Mouse (Mus musculus): ENCODE measurements around the gene Trabd2b. TPM values are rescaled to one million over a fixed set of nuclear protein-coding genes. Genes with fewer than 3 reads are reported as not detected.

Gene Trabd2b
- polyA plus RNA-seq, 1 experiment from 2014 or later, result 1.8 TPM

GRCm38 (mm10) chr4:114625920-114626319, 219.4 kb downstream of the Trabd2b start:
- Histone ChIP-seq H3K36me3 (no peaks in the 10 kb centered on the region), H3K27me3 (no peaks in the 10 kb centered on the region), H3K27ac (replicated peaks) (no peak overlapping the region), H3K9me3 (no peaks in the 10 kb centered on the region), H3K4me2 (replicated peaks) (no peak overlapping the region), H3K4me3 (no peak overlapping the region), H3K4me1 (peaks cover 15% of the 10 kb centered on the region; the same call in 1 of the 2 replicates), H3K9ac (replicated peaks) (no peak overlapping the region)
- ATAC-seq (ENCODE audit: low FRiP score, low read depth), result no peak
- WGBS, result 85% methylated on average over 3 of the region's 3 CpGs

DNA sequence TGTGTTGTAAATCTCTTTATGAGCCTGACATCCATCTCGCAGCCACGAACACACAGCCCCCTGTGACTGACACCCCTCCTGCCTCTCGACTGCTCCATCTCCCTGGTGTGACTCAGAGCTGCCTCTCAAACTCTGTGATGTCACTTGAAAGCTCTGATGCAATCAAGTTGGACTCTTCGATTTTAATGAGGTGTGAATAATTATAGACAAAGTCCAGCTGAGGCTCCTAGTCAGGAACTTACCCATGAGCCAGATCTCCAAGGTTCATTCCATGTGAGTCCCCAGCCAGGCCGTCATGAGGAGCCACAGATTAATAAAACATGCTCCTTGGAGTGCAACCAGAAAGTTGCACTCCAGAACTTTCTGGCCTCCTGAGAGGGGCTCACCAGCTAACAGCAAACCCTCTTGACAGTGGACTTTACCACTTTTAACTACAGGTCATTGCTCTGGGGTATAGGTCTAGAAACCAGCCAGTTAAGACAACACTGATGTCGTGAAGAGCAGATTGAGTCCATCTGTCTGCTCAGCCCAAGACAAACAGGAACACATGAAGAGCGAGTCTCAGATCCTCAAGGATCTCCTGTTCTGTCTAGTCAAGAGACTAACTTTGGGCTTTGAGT, 221.3 kb downstream of the Trabd2b start:
- Histone ChIP-seq H3K4me3 (no peak overlapping the region), H3K9ac (replicated peaks) (no peak overlapping the region), H3K27ac (replicated peaks) (no peak overlapping the region), H3K27me3 (no peaks in the 10 kb centered on the region), H3K36me3 (no peaks in the 10 kb centered on the region), H3K4me2 (replicated peaks) (no peak overlapping the region), H3K4me1 (peaks cover 15% of the 10 kb centered on the region; the same call in 1 of the 2 replicates), H3K9me3 (no peaks in the 10 kb centered on the region)
- ATAC-seq (ENCODE audit: low FRiP score, low read depth), result no peak
- WGBS, result 78% methylated on average over 7 of the region's 7 CpGs

GRCm38 (mm10) chr4:114635889-114636288, 229.4 kb downstream of the Trabd2b start:
- no peak overlapping the region for H3K4me2 ChIP-seq (replicated peaks)
- H3K4me1 ChIP-seq, result no peaks in the 10 kb centered on the region
- H3K4me3 ChIP-seq, result no peak overlapping the region
- H3K27ac ChIP-seq (replicated peaks), result no peak overlapping the region
- H3K36me3 ChIP-seq, result no peaks in the 10 kb centered on the region
- peak; percentile 73; the same call in 1 of the 2 replicates for ATAC-seq (ENCODE audit: low FRiP score, low read depth)
- H3K9ac ChIP-seq (replicated peaks), result no peak overlapping the region
- no peaks in the 10 kb centered on the region for H3K9me3 ChIP-seq
- no peaks in the 10 kb centered on the region for H3K27me3 ChIP-seq
- WGBS, result 35% methylated on average over 5 of the region's 5 CpGs

DNA sequence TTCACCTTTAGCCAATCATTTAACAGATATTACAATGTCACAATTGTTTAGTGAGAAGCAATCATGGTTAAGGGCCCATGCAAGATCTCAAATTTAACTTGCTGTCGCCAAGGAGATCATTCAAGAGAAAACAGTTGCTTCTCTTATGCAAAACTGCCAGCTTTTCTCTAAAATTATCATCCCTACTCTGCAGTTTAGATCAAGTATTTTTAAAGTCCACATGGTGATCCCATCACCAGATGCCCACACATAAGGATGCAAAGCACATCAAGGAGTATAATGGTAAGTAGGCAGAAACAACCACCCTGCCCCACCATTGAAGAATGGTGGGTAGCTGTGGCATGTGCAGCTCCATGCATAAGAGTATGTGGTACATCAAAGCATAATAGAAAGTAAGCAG, 229.8 kb downstream of the Trabd2b start:
- Histone ChIP-seq H3K9me3 (no peaks in the 10 kb centered on the region), H3K4me1 (no peaks in the 10 kb centered on the region), H3K9ac (replicated peaks) (no peak overlapping the region), H3K36me3 (no peaks in the 10 kb centered on the region), H3K4me2 (replicated peaks) (no peak overlapping the region), H3K27ac (replicated peaks) (no peak overlapping the region), H3K4me3 (no peak overlapping the region), H3K27me3 (no peaks in the 10 kb centered on the region)
- 90% methylated on average over 1 of the region's 1 CpGs for WGBS
- no peak for ATAC-seq (ENCODE audit: low FRiP score, low read depth)

DNA sequence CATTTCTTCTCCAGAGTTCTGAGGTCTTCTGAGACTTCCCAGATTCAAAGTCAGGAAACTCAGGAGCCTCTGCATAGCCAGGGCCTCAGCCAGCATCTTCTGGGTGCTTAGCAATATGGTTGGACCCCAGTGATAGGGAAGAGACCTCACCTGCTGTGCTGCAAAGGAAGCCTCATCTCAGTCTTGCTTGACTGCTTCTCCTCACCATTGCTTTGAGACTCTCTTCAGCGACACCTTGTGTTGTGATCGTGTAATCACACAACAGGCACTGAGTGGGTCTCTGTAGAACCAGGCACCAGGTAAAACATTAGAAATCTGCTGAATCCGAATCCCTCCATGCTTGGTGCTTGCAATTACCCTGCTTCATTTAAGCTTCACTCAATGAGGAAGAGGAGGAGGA, 230.6 kb downstream of the Trabd2b start:
- ATAC-seq (ENCODE audit: low FRiP score, low read depth), result no peak
- Histone ChIP-seq H3K9ac (replicated peaks) (no peak overlapping the region), H3K9me3 (no peaks in the 10 kb centered on the region), H3K4me3 (no peak overlapping the region), H3K4me1 (no peaks in the 10 kb centered on the region), H3K36me3 (no peaks in the 10 kb centered on the region), H3K27ac (replicated peaks) (no peak overlapping the region), H3K4me2 (replicated peaks) (no peak overlapping the region), H3K27me3 (no peaks in the 10 kb centered on the region)
- WGBS, result 18% methylated on average over 3 of the region's 3 CpGs

DNA sequence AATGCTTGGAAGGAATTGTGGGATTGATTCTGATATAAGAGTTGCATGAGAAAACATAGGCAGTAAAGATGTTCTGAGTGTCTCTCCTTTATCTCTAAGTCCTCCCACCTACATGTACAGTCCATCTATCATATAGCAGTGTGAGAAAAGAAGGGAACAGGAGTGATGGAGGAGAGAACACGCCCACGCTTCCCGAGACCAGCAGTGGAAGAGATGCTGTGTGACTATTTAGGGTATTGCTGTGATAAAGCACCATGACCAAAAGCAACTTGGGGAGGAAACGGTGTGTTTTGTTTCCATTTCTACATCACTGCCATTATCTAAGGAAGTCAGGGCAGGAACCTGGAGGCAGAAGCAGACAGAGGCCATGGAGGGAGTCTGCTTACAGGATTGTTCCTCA, 235.9 kb downstream of the Trabd2b start:
- H3K27me3 ChIP-seq, result no peaks in the 10 kb centered on the region
- H3K36me3 ChIP-seq, result no peaks in the 10 kb centered on the region
- H3K4me1 ChIP-seq, result no peaks in the 10 kb centered on the region
- H3K4me2 ChIP-seq (replicated peaks), result no peak overlapping the region
- no peaks in the 10 kb centered on the region for H3K9me3 ChIP-seq
- ATAC-seq (ENCODE audit: low FRiP score, low read depth), result no peak
- WGBS, result 85% methylated on average over 4 of the region's 4 CpGs
- no peak overlapping the region for H3K4me3 ChIP-seq
- H3K9ac ChIP-seq (replicated peaks), result no peak overlapping the region
- no peak overlapping the region for H3K27ac ChIP-seq (replicated peaks)

DNA sequence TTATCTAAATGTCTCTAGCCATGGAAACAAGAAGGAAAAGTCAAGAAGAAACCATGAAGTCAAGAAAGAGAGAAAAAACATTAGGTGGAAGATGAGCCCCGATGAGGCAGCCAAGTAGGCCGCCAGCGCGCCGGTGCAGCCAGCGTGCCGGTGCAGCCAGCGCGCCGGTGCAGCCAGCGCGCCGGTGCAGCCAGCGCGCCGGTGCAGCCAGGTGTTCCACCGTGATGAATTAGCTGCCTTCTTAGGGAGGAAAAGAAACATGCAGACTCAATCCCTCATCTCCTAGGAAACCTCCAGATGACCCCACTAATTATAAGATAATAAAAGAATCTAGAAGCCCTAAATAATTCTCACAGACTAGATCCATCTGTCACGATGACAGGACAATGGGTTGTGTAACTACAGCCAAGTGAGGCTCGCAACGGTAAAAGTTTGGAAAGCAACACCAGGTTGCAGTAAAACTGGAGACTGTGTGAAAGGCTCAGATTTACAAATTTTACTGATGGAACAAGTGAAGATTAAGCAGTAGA, 237.2 kb downstream of the Trabd2b start:
- H3K27me3 ChIP-seq, result peaks cover 9% of the 10 kb centered on the region
- peaks cover 3% of the 10 kb centered on the region for H3K4me1 ChIP-seq
- no peaks in the 10 kb centered on the region for H3K36me3 ChIP-seq
- WGBS, result 87% methylated on average over 20 of the region's 20 CpGs
- no peak for ATAC-seq (ENCODE audit: low FRiP score, low read depth)
- H3K4me3 ChIP-seq, result no peak overlapping the region
- H3K9me3 ChIP-seq, result no peaks in the 10 kb centered on the region
- no peak overlapping the region for H3K9ac ChIP-seq (replicated peaks)
- no peak overlapping the region for H3K4me2 ChIP-seq (replicated peaks)
- no peak overlapping the region for H3K27ac ChIP-seq (replicated peaks)

DNA sequence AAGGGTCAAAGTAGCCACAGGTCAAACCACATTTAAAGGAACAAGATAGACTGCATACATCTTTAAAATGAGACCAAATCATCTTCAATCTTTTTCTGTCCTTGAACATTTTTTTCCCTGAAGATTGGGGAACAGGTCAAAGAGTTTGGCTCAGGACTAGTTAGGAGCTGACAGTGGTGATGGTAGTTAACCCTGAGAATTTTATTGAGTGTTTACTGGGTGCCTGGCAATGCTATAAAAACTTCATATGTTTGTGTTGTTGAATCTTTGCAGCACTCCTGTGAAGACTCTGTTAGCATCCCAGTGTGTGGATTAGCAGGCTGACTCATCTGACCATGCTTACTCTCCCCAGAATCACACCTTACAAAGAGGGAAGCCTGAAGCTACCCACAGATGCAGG, 238.8 kb downstream of the Trabd2b start:
- Histone ChIP-seq H3K36me3 (no peaks in the 10 kb centered on the region), H3K4me1 (peaks cover 4% of the 10 kb centered on the region)
- ATAC-seq (ENCODE audit: low FRiP score, low read depth), result no peak

GRCm38 (mm10) chr4:114646825-114647681, 240.5 kb downstream of the Trabd2b start:
- no peaks in the 10 kb centered on the region for H3K36me3 ChIP-seq
- 75% methylated on average over 13 of the region's 13 CpGs for WGBS
- no peaks in the 10 kb centered on the region for H3K9me3 ChIP-seq
- H3K27ac ChIP-seq (replicated peaks), result no peak overlapping the region
- peaks cover 33% of the 10 kb centered on the region for H3K27me3 ChIP-seq
- peaks cover 4% of the 10 kb centered on the region for H3K4me1 ChIP-seq
- no peak overlapping the region for H3K4me3 ChIP-seq
- H3K9ac ChIP-seq (replicated peaks), result no peak overlapping the region
- no peak overlapping the region for H3K4me2 ChIP-seq (replicated peaks)
- ATAC-seq (ENCODE audit: low FRiP score, low read depth), result no peak

More for the DNA sequence above, 238.8 kb downstream of the Trabd2b start:
- Histone ChIP-seq H3K27ac (replicated peaks) (no peak overlapping the region), H3K4me3 (no peak overlapping the region), H3K4me2 (replicated peaks) (no peak overlapping the region), H3K9ac (replicated peaks) (no peak overlapping the region), H3K9me3 (no peaks in the 10 kb centered on the region), H3K27me3 (peaks cover 25% of the 10 kb centered on the region)

DNA sequence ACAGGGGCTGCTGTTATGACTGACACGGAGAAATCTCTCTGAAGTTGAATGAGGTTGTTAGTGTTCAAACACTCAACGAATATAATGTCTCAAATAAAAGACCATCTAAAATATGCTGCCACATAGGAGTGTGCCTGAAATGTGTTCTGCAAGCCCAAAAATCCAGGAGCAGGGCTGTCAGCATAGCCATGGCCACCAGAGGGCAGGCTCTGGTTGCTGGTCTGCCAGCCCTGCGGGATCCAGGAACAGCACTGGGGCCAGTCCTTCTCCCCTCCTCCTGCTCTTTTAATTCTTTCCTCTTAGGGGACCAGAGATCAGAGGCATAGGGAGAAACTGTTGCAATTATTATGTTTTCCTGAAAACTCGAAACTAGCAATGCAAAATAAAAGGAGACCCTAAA, 241.2 kb downstream of the Trabd2b start:
- no peak overlapping the region for H3K4me3 ChIP-seq
- H3K4me1 ChIP-seq, result peaks cover 4% of the 10 kb centered on the region
- no peaks in the 10 kb centered on the region for H3K36me3 ChIP-seq
- WGBS, result 8% methylated on average over 4 of the region's 4 CpGs
- H3K9ac ChIP-seq (replicated peaks), result no peak overlapping the region
- no peak overlapping the region for H3K27ac ChIP-seq (replicated peaks)
- H3K27me3 ChIP-seq, result peaks cover 33% of the 10 kb centered on the region
- peak; percentile 5; the same call in 1 of the 2 replicates for ATAC-seq (ENCODE audit: low FRiP score, low read depth)
- no peak overlapping the region for H3K4me2 ChIP-seq (replicated peaks)
- no peaks in the 10 kb centered on the region for H3K9me3 ChIP-seq

DNA sequence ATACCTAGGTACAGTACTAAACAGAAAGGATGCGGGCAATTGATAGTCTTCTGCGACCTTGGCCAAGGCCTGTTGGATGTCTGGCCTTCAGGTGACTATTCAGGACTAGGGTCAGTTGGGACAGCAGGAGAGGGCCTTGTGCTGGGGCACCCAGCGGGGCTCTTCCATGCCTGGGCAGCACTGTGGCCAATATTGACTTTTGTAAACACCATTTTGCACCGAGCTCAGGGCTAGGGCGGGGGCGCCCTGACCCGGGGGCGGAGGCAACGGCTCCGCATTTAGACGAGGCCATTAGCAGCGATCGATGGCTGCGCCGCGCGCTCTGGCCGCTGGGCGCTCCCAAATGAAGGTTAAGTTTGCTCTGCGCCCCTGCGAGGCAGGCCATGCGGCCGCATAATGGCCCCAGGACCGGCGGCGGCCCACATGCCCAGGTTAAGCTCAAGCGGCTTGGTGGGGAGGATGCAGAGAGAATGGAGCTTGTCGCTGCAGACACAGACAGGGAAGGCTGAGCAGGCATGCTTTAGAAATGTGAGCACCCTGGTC, 242.1 kb downstream of the Trabd2b start:
- no peak overlapping the region for H3K27ac ChIP-seq (replicated peaks)
- no peaks in the 10 kb centered on the region for H3K36me3 ChIP-seq
- peaks cover 33% of the 10 kb centered on the region for H3K27me3 ChIP-seq
- ATAC-seq (ENCODE audit: low FRiP score, low read depth), result peak; percentile 36; the same call in 1 of the 2 replicates
- H3K4me3 ChIP-seq, result no peak overlapping the region
- H3K9ac ChIP-seq (replicated peaks), result no peak overlapping the region
- H3K4me1 ChIP-seq, result peaks cover 4% of the 10 kb centered on the region
- no peak overlapping the region; the same call in 1 of the 2 replicates for H3K4me2 ChIP-seq (replicated peaks)
- 10% methylated on average over 28 of the region's 28 CpGs for WGBS
- H3K9me3 ChIP-seq, result no peaks in the 10 kb centered on the region

- 84% methylated on average over 6 of the region's 6 CpGs for WGBS
These were observed 244.0 kb downstream of the Trabd2b start for GRCm38 (mm10) chr4:114650551-114650950.

More at GRCm38 (mm10) chr4:114650551-114650950, 244.0 kb downstream of the Trabd2b start:
- H3K4me3 ChIP-seq, result no peak overlapping the region
- no peak overlapping the region for H3K4me2 ChIP-seq (replicated peaks)
- no peaks in the 10 kb centered on the region for H3K9me3 ChIP-seq
- no peak overlapping the region for H3K27ac ChIP-seq (replicated peaks)
- no peak overlapping the region for H3K9ac ChIP-seq (replicated peaks)
- peaks cover 33% of the 10 kb centered on the region for H3K27me3 ChIP-seq
- H3K36me3 ChIP-seq, result no peaks in the 10 kb centered on the region
- ATAC-seq (ENCODE audit: low FRiP score, low read depth), result no peak
- H3K4me1 ChIP-seq, result peaks cover 4% of the 10 kb centered on the region

Data from midbrain, embryonic 12.5 days (tissue).